Mouse (Mus musculus) liver, embryonic 11.5 days (tissue): ENCODE measurements at regions not wholly inside any gene's neighbourhood (a gene's known extent, or its start where the extent isn't known, plus 50 kb on each side); places are given as distances from the start of the nearest gene placed in this dataset.

ENCODE experiments used
- ATAC-seq: fragments of 200-750 bp; cut with Nextera tagmentation; replicated peaks from 2 replicates; pipeline ENCODE4 v1.8.0; 2017; ENCODE audit warnings: moderate number of reproducible peaks, mild to moderate bottlenecking, moderate TSS enrichment, moderate library complexity; ENCODE audit not compliant: low FRiP score
- DNase-seq: peaks from one replicate; pipeline ENCODE4 v3.0.0-alpha.2; 2017; ENCODE audit warnings: low spot score
- H3K27ac ChIP-seq: fragments of 300-500 bp; sonication (generic); 2 replicates; pipeline ENCODE4 v1.5.1; 2014; ENCODE audit warnings: mild to moderate bottlenecking, low read depth, low read length, control low read depth
- H3K27me3 ChIP-seq: fragments of 300-500 bp; sonication (generic); replicated peaks from 2 replicates; pipeline ENCODE4 v1.6.1; 2014; ENCODE audit warnings: low read length, mixed read lengths; ENCODE audit not compliant: control insufficient read depth, insufficient read depth
- H3K36me3 ChIP-seq: fragments of 300-500 bp; sonication (generic); 2 replicates; pipeline ENCODE4 v1.6.1; 2014; ENCODE audit warnings: mild to moderate bottlenecking, low read length, moderate library complexity, mixed read lengths; ENCODE audit not compliant: control insufficient read depth, insufficient read depth
- H3K4me1 ChIP-seq: fragments of 300-500 bp; sonication (generic); replicated peaks from 2 replicates; pipeline ENCODE4 v1.6.1; 2014; ENCODE audit warnings: low read length, mixed read lengths; ENCODE audit not compliant: control insufficient read depth, insufficient read depth
- H3K4me2 ChIP-seq: fragments of 300-500 bp; sonication (generic); 2 replicates; pipeline ENCODE4 v1.6.1; 2014; ENCODE audit warnings: mild to moderate bottlenecking, control low read depth, moderate library complexity
- H3K4me3 ChIP-seq: fragments of 300-500 bp; sonication (generic); 2 replicates; pipeline ENCODE4 v1.5.1; 2014; ENCODE audit warnings: low read depth, low read length, control low read depth
- H3K9ac ChIP-seq: fragments of 300-500 bp; sonication (generic); 2 replicates; pipeline ENCODE4 v1.6.1; 2014; ENCODE audit warnings: low read depth, low read length, control low read depth
- H3K9me3 ChIP-seq: fragments of 300-500 bp; sonication (generic); 2 replicates; pipeline ENCODE4 v1.6.1; 2016; ENCODE audit warnings: low read length, inconsistent platforms, mixed read lengths; ENCODE audit not compliant: control insufficient read depth
- WGBS: fragments of 180-500 bp; shearing (Covaris S2); extraction: QIAGEN DNeasy Blood & Tissue Kit; methylation state at CpG from one replicate; pipeline ENCODE4 v1.1.7; 2014; 5-methylcytosine and 5-hydroxymethylcytosine counted together

DNA sequence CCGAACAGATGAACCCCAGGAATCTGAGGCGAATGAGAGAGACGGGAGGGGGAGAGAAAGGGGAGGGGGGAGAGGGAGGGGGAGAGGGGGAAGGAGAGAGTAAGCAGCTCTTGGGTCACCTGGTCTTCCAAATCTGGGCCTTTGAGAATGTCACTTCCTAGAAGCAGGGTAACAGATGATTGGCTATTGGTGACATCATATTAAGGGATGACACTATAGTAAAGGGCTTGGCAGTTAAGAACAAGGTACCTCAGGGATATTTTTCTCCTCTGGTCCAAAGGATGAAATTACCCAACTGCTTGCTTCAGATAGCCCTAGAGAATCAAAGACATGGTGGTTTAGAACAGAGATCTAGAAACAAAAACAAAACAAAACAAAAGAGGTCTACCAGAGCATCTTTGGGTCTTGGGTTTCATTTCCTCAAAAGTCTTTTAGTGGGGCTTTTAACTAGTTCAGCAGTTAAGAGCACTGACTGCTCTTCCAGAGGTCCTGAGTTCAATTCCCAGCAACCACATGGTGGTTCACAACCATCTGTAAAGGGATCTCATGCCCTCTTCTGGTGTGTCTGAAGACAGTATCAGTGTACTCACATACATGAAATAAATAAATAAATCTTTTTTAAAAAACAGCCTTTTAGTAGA, 97.6 kb upstream of the Gnao1 start:
- Histone ChIP-seq H3K9me3 (no peaks in the 10 kb centered on the region), H3K4me3 (no peak overlapping the region)
- WGBS, result 76% methylated on average over 3 of the region's 3 CpGs

DNA sequence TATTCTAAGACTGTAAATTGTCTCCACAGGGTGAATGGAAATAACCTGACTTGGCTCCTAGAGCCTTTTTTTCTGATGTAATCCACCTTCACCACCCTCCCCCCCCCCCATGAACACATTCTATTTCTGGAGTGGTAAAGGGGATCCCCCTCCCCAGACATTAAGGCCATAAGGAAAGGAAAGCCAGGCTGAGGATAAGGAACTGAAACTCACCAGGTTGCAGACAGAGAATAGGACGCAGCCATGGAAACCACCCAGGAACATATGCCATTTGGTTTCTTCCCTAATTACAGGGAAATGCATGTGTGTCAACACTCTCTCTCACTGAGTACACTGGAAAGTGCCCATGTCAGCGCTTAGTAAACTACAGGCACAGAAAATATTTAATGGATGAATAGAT, 96.5 kb upstream of the Gnao1 start:
- no peak overlapping the region for H3K4me2 ChIP-seq
- H3K36me3 ChIP-seq, result no peaks in the 10 kb centered on the region
- WGBS, result 81% methylated on average over 2 of the region's 2 CpGs
- no peak for DNase-seq
- H3K9me3 ChIP-seq, result no peaks in the 10 kb centered on the region
- H3K4me1 ChIP-seq, result no peaks in the 10 kb centered on the region
- H3K27ac ChIP-seq, result no peak overlapping the region
- H3K27me3 ChIP-seq, result no peaks in the 10 kb centered on the region
- no peak overlapping the region for H3K9ac ChIP-seq
- no peak overlapping the region for H3K4me3 ChIP-seq
- no peak for ATAC-seq

More for the DNA sequence above, 97.6 kb upstream of the Gnao1 start:
- Histone ChIP-seq H3K4me1 (no peaks in the 10 kb centered on the region), H3K4me2 (no peak overlapping the region), H3K27ac (no peak overlapping the region), H3K36me3 (no peaks in the 10 kb centered on the region), H3K9ac (no peak overlapping the region), H3K27me3 (no peaks in the 10 kb centered on the region)
- ATAC-seq, result no peak
- no peak for DNase-seq

GRCm38 (mm10) chr8:93724896-93725489, 84.8 kb upstream of the Gnao1 start:
- Histone ChIP-seq H3K4me2 (no peak overlapping the region), H3K9me3 (no peaks in the 10 kb centered on the region), H3K27ac (no peak overlapping the region), H3K4me3 (no peak overlapping the region), H3K9ac (no peak overlapping the region), H3K36me3 (no peaks in the 10 kb centered on the region), H3K4me1 (no peaks in the 10 kb centered on the region), H3K27me3 (no peaks in the 10 kb centered on the region)
- WGBS, result 83% methylated on average over 15 of the region's 15 CpGs
- DNase-seq (no peak), ATAC-seq (no peak)

DNA sequence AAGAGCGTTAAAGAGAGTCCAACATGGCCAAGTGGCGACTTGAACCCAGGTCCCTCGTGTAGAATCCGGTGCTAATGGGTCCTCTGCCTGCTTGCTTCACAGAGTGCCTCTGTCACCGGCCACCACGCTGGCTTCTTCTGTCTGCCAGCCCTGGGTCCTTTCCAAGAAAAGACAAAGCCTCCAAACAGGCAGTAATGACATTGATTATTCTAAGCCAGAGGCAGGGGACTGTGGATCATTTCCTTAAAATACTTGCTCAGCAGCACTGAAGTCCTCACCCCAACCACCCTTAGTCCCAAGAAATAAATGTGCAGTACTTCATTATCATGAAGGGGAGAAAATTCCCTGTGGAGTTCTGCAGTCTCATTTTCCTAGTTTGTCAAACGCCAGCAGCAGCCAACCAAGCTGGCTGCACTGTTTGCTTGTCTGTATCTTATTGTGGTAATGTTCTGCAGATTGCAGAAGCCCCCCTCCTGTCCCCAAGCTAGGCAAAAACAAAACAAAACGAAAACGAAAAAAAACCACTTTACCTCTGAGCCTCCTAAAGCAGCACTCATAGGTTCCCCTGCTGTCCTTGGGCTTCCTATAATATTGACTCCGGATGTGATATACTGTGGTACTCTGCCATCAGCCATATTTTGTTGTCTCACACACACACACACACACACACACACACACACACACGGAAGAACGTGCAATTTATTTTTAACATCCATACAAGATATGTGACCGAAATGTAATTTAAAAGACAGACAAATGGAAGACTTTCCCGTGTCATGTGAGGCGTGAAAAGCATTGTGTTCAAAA, 80.4 kb upstream of the Gnao1 start:
- Histone ChIP-seq H3K36me3 (no peaks in the 10 kb centered on the region), H3K4me3 (no peak overlapping the region), H3K9ac (no peak overlapping the region), H3K27ac (no peak overlapping the region), H3K4me1 (no peaks in the 10 kb centered on the region), H3K4me2 (no peak overlapping the region), H3K9me3 (no peaks in the 10 kb centered on the region), H3K27me3 (no peaks in the 10 kb centered on the region)
- ATAC-seq (no peak), DNase-seq (no peak)
- WGBS, result 80% methylated on average over 15 of the region's 15 CpGs

GRCm38 (mm10) chr8:93730738-93731700, 78.7 kb upstream of the Gnao1 start:
- Histone ChIP-seq H3K4me2 (no peak overlapping the region), H3K4me3 (no peak overlapping the region), H3K9ac (no peak overlapping the region), H3K4me1 (no peaks in the 10 kb centered on the region), H3K27me3 (no peaks in the 10 kb centered on the region), H3K27ac (no peak overlapping the region), H3K36me3 (no peaks in the 10 kb centered on the region), H3K9me3 (no peaks in the 10 kb centered on the region)
- WGBS, result 82% methylated on average over 14 of the region's 14 CpGs
- DNase-seq (no peak), ATAC-seq (no peak)

DNA sequence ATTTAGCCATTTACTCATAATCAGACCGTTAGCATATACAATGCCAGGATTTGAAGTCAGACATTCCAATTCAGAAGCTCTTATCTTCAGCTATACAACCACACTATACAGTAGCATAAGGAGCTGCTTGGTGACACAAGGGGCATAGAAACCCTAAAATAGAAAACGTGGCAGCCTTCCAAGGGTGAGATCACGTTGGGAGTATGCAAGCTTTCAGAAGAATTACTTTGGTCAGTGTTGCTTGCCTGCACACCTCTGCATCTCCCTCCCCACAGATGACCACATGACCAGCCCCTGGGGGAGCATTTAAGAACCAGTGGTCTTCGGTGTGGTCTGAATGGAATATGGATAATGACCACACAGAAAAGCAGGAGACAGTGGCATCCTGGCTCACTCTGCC, 74.9 kb upstream of the Gnao1 start:
- no peak overlapping the region for H3K27ac ChIP-seq
- 69% methylated on average over 4 of the region's 4 CpGs for WGBS

DNA sequence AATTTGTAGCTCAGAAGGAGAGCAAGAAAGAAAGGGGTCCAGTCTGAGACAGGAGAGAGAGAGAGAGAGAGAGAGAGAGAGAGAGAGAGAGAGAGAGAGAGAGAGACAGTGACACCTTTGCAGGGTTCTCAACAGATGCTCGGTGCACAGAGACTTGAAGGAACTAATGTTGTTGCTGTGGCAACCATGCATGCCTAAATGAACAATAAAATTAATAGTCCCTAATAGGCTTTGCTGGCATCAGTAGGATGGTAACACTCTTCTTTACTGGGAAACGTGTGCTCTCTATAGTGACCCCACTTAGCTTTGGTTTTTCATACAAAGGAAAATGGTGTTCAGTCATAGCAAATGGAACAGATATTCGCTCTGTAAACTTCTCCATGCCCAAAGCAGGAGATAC, 69.5 kb upstream of the Gnao1 start:
- Histone ChIP-seq H3K9me3 (no peaks in the 10 kb centered on the region), H3K36me3 (no peaks in the 10 kb centered on the region), H3K27ac (no peak overlapping the region), H3K4me2 (no peak overlapping the region), H3K27me3 (no peaks in the 10 kb centered on the region), H3K9ac (no peak overlapping the region), H3K4me1 (no peaks in the 10 kb centered on the region), H3K4me3 (no peak overlapping the region)
- DNase-seq (no peak), ATAC-seq (no peak)
- 76% methylated on average over 3 of the region's 3 CpGs for WGBS

More for the DNA sequence above, 74.9 kb upstream of the Gnao1 start:
- DNase-seq (no peak), ATAC-seq (no peak)
- H3K27me3 ChIP-seq, result no peaks in the 10 kb centered on the region
- no peak overlapping the region for H3K4me3 ChIP-seq
- no peak overlapping the region for H3K9ac ChIP-seq
- no peaks in the 10 kb centered on the region for H3K4me1 ChIP-seq
- H3K36me3 ChIP-seq, result no peaks in the 10 kb centered on the region
- no peak overlapping the region for H3K4me2 ChIP-seq
- H3K9me3 ChIP-seq, result no peaks in the 10 kb centered on the region

DNA sequence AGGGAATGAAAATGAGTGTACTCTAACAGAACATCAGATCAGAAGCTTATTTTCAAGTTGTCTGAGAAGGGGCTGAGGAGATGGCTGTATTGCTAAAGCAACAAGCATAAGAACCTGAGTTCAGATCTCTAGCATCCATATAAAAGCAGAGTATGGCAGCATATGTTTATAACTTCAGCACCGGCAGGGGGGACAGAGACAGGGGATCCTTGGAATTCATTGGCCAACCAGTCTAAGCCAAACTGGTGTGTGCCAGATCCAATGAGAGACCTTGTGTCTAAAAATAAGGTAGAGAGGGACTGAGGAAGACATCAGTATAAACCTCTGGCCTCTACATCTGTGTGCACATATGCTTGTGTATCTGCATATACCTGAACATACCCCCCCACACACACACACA, 61.0 kb upstream of the Gnao1 start:
- no peak for DNase-seq

More for the DNA sequence above, 61.0 kb upstream of the Gnao1 start:
- no peak overlapping the region for H3K27ac ChIP-seq
- ATAC-seq, result no peak
- H3K4me2 ChIP-seq, result no peak overlapping the region
- H3K4me3 ChIP-seq, result no peak overlapping the region
- H3K4me1 ChIP-seq, result no peaks in the 10 kb centered on the region
- no peaks in the 10 kb centered on the region for H3K9me3 ChIP-seq
- H3K9ac ChIP-seq, result no peak overlapping the region
- 73% methylated on average over 1 of the region's 1 CpGs for WGBS
- H3K27me3 ChIP-seq, result no peaks in the 10 kb centered on the region
- H3K36me3 ChIP-seq, result no peaks in the 10 kb centered on the region
